Mouse (Mus musculus): ENCODE data around the gene Tmem216.
A peak's percentile ranks its signal among the peaks of the same experiment; 100 is the strongest.
"Not testable (repeated sequence)": the region's sequence is repeated elsewhere in the genome, so short reads cannot be mapped to it uniquely, and the experiment has no call there.

The Tmem216 gene

DNA sequence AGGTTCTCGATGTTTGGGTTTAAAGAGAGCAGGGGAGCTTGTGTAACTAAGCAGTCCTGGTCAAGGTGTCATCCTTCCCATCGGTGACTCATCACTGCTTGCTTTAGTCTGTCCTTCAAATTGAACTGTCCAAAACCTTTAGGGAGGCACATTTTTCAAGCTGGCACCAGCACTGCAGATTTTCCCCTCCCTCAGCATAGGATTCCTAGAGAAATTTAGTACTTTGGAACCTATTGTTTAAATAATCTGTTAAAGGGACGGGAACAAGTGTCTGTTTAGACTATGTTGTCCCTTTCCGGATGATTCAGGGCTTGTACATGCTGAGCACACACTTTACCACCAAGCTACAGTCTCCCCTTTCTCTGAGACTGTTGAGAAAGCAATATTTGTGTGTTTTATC is 9.2 kb upstream of the Tmem216 start:
- no peak for DNase-seq (ENCODE audit: low read depth, low spot score)

DNA sequence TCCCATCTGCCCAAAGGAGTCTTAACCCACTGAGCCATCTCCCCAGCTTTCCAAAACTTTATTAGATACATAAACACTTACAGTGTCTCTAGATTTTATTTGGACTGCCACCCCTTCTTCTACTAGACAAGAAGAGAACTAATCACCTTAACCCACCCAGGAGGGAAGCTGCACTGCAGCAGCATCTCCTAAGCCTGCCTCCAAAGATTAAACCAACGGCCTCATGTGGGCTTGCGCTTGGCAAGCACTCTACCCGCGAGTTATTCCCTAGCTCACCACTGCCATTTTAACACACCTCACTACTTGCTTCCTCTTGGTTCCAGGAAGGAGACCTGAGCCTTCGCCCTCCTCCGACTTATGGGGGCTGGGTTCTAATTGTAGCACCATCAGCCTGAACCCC is 8.2 kb upstream of the Tmem216 start:
- no peak for DNase-seq (ENCODE audit: low read depth, low spot score)

DNA sequence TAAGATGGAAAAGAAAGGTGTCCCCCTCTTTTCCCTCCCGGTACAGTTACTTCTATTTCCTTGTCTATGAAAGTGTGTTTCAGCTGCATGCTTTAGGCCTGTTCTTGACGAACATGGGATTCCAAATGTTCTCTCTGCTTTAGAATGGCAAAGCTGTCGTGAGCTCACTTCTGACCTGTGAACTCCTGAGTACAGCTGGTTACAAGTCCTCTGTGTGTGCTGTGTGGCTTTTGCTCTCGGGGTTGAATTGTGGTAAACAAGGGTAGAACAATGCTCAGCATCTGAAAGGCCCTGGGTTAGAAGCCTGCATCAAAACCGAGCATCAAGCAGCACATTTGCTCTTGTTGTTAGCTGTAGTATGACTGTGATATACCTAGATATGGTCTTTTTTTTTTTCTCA is 6.3 kb upstream of the Tmem216 start:
- no peak for DNase-seq (ENCODE audit: low read depth, low spot score)

DNA sequence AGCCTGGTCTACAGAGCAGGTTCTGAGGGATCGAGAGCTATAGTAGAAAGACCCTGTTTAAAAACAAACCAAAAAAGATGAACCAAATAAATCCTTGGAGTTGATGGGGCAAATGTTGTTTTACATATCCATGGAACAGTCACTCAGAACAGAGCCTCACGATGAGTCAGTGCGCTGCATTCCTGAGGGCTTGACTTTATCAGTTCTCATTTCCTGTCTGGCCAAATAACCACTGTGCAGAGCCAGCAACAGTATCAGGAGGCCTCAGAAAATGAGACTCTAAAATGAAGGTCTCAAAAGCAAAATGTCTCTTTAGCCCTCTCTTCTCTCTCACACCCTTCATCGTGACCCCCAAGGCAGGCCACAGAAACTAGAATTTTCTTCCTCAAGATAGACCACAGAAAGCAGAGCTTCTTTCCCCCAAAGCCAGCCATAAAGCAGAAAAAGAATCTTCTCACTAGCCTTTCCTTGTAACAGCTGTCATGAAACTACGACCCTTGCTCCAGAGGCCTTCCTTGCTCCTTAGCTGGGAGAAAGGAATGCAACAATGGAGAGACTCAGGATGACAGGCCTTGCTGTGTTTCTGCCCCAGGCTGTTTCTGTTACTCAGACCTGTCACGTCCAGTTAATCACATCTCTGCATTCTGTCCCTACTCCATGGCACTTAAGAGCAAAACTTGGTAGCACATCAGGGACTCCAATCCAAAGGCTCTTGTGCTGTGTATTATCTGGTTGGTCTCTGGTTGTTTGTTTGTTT is 5.7 kb upstream of the Tmem216 start:
- peak; percentile 40 for DNase-seq (ENCODE audit: low read depth, low spot score)

- no peak for DNase-seq (ENCODE audit: low read depth, low spot score)
These were observed 4.1 kb upstream of the Tmem216 start for GRCm38 (mm10) chr19:10560108-10560507.

DNA sequence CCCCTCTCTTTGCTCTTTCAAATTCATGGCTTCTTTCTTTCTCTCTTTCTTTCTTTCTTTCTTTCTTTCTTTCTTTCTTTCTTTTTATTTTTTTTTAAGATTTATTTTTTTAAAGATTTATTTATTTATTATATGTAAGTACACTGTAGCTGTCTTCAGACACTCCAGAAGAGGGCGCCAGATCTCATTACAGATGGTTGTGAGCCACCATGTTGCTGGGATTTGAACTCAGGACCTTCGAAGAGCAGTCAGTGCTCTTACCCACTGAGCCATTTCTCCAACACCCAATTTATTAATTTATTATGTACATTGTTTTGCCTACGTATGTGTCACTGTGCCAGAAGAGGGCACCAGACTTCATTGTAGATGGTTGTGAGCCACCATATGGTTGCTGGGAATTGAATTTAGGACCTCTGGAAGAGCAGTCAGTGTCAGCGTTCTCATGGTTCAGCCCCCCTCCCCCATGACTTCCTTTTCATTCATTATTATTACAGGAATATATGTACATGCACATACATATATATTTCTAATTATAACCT is 1.9 kb upstream of the Tmem216 start:
- DNase-seq (ENCODE audit: low read depth, low spot score): not testable (repeated sequence)

- no peak for DNase-seq (ENCODE audit: low read depth, low spot score)
These were observed 1.4 kb upstream of the Tmem216 start for GRCm38 (mm10) chr19:10557430-10557829.

GRCm38 (mm10) chr19:10557001-10557400 is 963 bp upstream of the Tmem216 start:
- DNase-seq (ENCODE audit: low read depth, low spot score): no peak

DNA sequence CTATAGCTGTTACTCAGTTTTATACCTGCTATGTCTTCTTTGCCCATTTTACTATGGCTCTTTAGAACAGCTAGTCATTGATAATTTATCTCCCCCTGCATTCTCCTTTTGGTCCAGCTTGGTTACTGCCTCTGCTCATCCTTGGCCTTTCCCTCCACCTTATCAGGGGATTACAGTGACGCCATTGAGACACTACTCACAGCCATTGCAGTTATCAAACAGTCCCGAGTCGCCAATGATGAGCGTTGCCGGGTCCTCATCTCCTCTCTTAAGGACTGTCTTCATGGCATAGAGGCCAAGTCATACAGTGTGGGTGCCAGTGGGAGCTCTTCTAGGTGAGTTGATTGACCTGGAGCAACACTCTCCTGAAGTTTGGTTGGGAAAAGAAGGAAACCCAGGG is 16.6 kb downstream of the Tmem216 start:
- DNase-seq (ENCODE audit: low read depth, low spot score): no peak

GRCm38 (mm10) chr19:10530082-10530481 is 26.0 kb downstream of the Tmem216 start:
- DNase-seq (ENCODE audit: low read depth, low spot score): no peak

DNA sequence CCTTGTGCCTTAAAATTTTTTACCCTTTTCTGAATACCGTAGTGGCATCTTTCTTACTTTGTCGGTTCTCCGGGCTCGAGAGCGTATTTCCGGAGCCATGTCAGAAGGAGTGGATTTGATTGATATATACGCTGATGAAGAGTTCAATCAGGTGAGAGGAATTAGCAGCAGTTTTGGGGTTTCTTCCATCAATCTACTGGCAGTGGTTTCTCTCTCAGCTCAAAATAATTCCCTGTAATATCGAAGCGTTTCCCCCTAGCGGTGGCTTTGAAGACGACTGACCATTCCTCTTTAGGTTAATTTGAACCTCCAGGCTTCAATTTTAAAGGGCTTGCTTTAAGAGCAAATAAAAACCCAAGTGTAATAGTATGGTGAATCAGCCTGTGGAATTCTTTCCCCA is 30.1 kb downstream of the Tmem216 start, which contains the start of gene Sdhaf2:
Gene Sdhaf2 (minus strand): TSS at position 233 of the 400 bp plus-strand sequence.
- peak; percentile 61 for DNase-seq (ENCODE audit: low read depth, low spot score)

GRCm38 (mm10) chr19:10525106-10525901 is 30.7 kb downstream of the Tmem216 start, which contains the start of gene Cpsf7:
Gene Cpsf7, plus strand, starts transcription at chr19:10525266.
- DNase-seq (ENCODE audit: low read depth, low spot score): peak; percentile 95

DNA sequence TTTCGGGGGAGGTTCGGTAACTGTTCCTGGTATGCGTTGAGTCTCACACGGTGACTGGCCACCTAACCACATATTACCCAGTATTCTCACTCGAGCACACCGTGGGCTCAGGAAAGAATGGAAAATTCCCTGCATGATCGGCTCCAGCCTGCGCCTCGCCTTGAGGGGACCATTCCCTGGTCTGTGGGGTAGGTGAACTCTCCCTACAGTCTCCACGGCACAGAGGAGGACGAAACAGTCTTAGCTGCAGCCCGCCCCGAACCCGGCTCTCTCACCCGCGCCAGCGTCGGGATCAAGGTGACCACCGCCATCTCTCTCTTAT is 31.3 kb downstream of the Tmem216 start:
- no peak for DNase-seq (ENCODE audit: low read depth, low spot score)

GRCm38 (mm10) chr19:10523483-10524080 is 32.5 kb downstream of the Tmem216 start:
- no peak for DNase-seq (ENCODE audit: low read depth, low spot score)

DNA sequence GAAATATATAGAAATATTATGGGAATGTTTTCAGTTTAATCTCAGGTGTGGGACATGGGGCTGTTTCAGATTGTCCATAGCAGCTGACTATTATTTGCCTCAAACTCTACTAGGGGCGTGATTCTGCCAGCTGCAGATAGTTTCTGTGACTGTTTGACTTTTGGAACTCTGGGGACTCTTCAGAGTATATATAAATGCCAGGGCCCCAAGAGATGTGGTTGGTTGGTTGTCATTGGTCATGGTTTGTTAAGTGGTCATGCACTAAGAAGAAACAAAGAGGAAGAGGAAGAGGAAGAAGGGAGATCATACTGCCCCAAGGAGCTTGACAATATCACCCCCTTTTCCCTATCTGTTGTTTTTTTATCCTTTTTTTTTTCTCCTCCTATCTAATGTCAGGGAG is 34.1 kb downstream of the Tmem216 start:
- no peak for DNase-seq (ENCODE audit: low read depth, low spot score)

DNA sequence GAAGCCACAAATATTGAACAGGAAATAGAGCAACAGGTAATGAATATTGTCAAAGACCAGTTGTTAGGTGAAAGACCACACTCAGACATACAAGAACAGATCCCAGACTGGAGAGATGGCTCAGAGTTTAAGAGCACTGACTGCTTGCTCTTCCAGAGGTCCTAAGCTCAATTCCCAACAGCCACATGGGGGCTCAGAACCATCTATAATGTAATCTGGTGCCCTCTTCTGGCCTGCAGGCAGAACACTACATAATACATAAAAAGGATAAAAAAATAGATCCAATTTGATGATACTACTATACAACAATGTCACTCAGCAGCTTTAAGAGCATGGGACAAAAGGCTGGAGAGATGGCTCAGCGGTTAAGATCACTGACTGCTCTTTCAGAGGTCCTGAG is 35.7 kb downstream of the Tmem216 start:
- peak; percentile 47 for DNase-seq (ENCODE audit: low read depth, low spot score)

GRCm38 (mm10) chr19:10510759-10511330 is 45.2 kb downstream of the Tmem216 start:
- DNase-seq (ENCODE audit: low read depth, low spot score): no peak

- DNase-seq (ENCODE audit: low read depth, low spot score): peak; percentile 72
These were observed 53.5 kb downstream of the Tmem216 start for GRCm38 (mm10) chr19:10502571-10502970.

DNA sequence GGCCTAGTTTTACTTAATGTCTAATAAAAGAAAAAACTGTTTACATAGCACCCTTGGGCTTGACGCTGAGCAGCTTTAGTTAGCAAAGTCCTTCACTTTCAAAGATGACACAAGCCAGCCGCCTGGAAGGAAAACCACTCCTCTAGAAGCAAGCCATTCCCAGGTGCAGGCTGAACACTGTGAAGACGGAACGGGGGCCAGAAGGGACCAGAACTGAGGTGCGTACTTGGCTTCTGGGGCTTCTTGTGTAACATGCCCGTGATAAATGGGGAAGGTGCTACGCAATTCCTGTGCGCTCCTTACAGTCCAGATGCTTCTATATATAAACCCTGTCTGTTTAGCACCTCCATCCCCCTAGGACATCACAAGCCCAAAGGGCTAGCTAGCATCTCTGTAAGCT is 55.5 kb downstream of the Tmem216 start:
- no peak for DNase-seq (ENCODE audit: low read depth, low spot score)

- DNase-seq (ENCODE audit: low read depth, low spot score): no peak
These were observed 58.4 kb downstream of the Tmem216 start for GRCm38 (mm10) chr19:10497512-10498160.

DNA sequence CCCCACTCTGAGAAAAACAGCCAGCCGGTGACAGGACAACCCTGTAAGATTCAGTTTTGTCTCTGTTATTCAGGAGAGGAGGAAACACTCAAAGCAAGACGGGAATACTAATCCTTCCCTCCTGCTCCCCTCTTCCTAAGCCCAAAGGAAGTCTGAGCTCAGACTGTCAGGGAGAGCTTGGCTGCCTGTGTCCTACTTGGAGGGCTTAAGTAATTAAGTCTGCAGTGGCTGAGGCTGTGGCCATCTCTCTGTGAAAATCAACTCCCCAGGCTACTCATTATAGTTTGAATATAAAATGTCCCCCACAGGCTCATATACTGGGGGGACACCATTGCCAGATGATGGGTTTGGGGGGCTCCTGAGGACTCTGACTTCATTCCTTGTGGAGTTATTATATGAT is 59.1 kb downstream of the Tmem216 start:
- DNase-seq (ENCODE audit: low read depth, low spot score): no peak
